Mouse (Mus musculus) myocyte (in vitro differentiated cells): ENCODE data around the gene Bfsp2. TPM values are rescaled to one million over a fixed set of nuclear protein-coding genes. Genes with fewer than 3 reads are reported as not detected.

ENCODE experiments used
- H3K27me3 ChIP-seq: one replicate; pipeline ENCODE4 v1.6.1; 2011; ENCODE audit not compliant: control insufficient read depth, insufficient read depth, insufficient read length
- H3K36me3 ChIP-seq: one replicate; pipeline ENCODE4 v1.6.1; 2011; ENCODE audit not compliant: control insufficient read depth, insufficient read depth
- H3K4me2 ChIP-seq: one replicate; pipeline ENCODE4 v1.6.1; 2011; ENCODE audit warnings: low read depth, control low read depth
- H3K4me3 ChIP-seq: one replicate; pipeline ENCODE4 v1.5.1; 2011; ENCODE audit warnings: mild to moderate bottlenecking, control low read depth, moderate library complexity
- H3K79me2 ChIP-seq: one replicate; pipeline ENCODE4 v1.6.1; 2011; ENCODE audit not compliant: control insufficient read depth, insufficient read depth
- H3ac ChIP-seq: one replicate; pipeline ENCODE4 v1.6.1; 2011; ENCODE audit not compliant: control insufficient read depth, insufficient read length
- CEBPB ChIP-seq: IDR thresholded peaks from 2 replicates; pipeline ENCODE4 v1.6.1; 2011; ENCODE audit warnings: mild to moderate bottlenecking, moderate library complexity; ENCODE audit not compliant: poor library complexity, insufficient read depth, severe bottlenecking
- E2F4 ChIP-seq: IDR thresholded peaks from one replicate; pipeline ENCODE4 v1.6.1; 2011; ENCODE audit warnings: mild to moderate bottlenecking, control low read depth, moderate library complexity; ENCODE audit not compliant: insufficient read depth
- MAX ChIP-seq: IDR thresholded peaks from one replicate; pipeline ENCODE4 v1.6.1; 2011; ENCODE audit warnings: low read depth, mild to moderate bottlenecking, control low read depth
- MYOD1 ChIP-seq, 3 experiments: IDR thresholded peaks; one replicate each; pipeline ENCODE4 v1.6.1; 2011; ENCODE audit warnings: control low read depth in 2 of 3, low read depth in 2 of 3, mild to moderate bottlenecking in 2 of 3, moderate library complexity in 1 of 3; ENCODE audit not compliant: insufficient read length in 2 of 3, control insufficient read depth in 1 of 3
- MYOG ChIP-seq, 3 experiments: IDR thresholded peaks; one replicate each; pipeline ENCODE4 v1.6.1; 2011; ENCODE audit warnings: control low read depth in 2 of 3, low read depth in 2 of 3, mild to moderate bottlenecking in 2 of 3; ENCODE audit not compliant: insufficient read length in 2 of 3, control insufficient read depth in 1 of 3, insufficient read depth in 1 of 3
- POLR2A ChIP-seq: IDR thresholded peaks from one replicate; pipeline ENCODE4 v1.6.1; 2011; ENCODE audit warnings: low read depth, mild to moderate bottlenecking, control low read depth, moderate library complexity; ENCODE audit not compliant: insufficient read length
- POLR2AphosphoS2 ChIP-seq: IDR thresholded peaks from one replicate; pipeline ENCODE4 v1.6.1; 2011; ENCODE audit warnings: low read depth, control low read depth; ENCODE audit not compliant: insufficient read length
- REST ChIP-seq: IDR thresholded peaks from one replicate; pipeline ENCODE4 v1.6.1; 2011; ENCODE audit warnings: mild to moderate bottlenecking, control low read depth, moderate library complexity; ENCODE audit not compliant: insufficient read depth, insufficient read length
- SRF ChIP-seq: IDR thresholded peaks from one replicate; pipeline ENCODE4 v1.6.1; 2011; ENCODE audit warnings: low read depth; ENCODE audit not compliant: control insufficient read depth, insufficient read length
- TCF12 ChIP-seq: IDR thresholded peaks from one replicate; pipeline ENCODE4 v1.6.1; 2011; ENCODE audit warnings: mild to moderate bottlenecking, control low read depth; ENCODE audit not compliant: poor library complexity, insufficient read depth, severe bottlenecking
- TCF3 ChIP-seq: IDR thresholded peaks from one replicate; pipeline ENCODE4 v1.6.1; 2011; ENCODE audit warnings: low read depth, control low read depth; ENCODE audit not compliant: insufficient read length
- USF1 ChIP-seq: IDR thresholded peaks from one replicate; pipeline ENCODE4 v1.6.1; 2011; ENCODE audit warnings: low read depth, mild to moderate bottlenecking, control low read depth, moderate library complexity
- polyA plus RNA-seq: library from polyadenylated mRNA; unstranded; fragments of >200 nt; fragmentation: generic; extraction: Trizol; gene quantifications from one replicate; pipeline ENCODE4 v1.2.1, GENCODE M21; 2012; ENCODE audit warnings: missing spikeins

Bfsp2 gene
- polyA plus RNA-seq: 0.25 TPM

GRCm38 (mm10) chr9:103480044-103480576, at the start of gene Bfsp2:
Gene Bfsp2 (minus strand): TSS chr9:103480420.
- no peak within 1 kb of the TSS for H3ac ChIP-seq
- H3K79me2 ChIP-seq: no peaks in the 10 kb centered on the region
- H3K4me2 ChIP-seq: no peak within 1 kb of the TSS
- no peak within 1 kb of the TSS for H3K4me3 ChIP-seq
- TF ChIP-seq REST (no peak), MYOG (IDR thresholded peaks at IDR 0.05; ENCODE audit: control insufficient read depth in 1 of 3, insufficient read depth in 1 of 3, insufficient read length in 2 of 3, low read depth in 2 of 3) (no peak), POLR2A (no peak), USF1 (no peak), MYOD1 (IDR thresholded peaks at IDR 0.05; ENCODE audit: control insufficient read depth in 1 of 3, insufficient read length in 2 of 3, low read depth in 2 of 3) (no peak), TCF3 (no peak), E2F4 (no peak), TCF12 (no peak), SRF (no peak), MAX (no peak), POLR2AphosphoS2 (no peak), CEBPB (no peak)
- H3K36me3 ChIP-seq: no peaks in the 10 kb centered on the region
- no peaks in the 10 kb centered on the region for H3K27me3 ChIP-seq

DNA sequence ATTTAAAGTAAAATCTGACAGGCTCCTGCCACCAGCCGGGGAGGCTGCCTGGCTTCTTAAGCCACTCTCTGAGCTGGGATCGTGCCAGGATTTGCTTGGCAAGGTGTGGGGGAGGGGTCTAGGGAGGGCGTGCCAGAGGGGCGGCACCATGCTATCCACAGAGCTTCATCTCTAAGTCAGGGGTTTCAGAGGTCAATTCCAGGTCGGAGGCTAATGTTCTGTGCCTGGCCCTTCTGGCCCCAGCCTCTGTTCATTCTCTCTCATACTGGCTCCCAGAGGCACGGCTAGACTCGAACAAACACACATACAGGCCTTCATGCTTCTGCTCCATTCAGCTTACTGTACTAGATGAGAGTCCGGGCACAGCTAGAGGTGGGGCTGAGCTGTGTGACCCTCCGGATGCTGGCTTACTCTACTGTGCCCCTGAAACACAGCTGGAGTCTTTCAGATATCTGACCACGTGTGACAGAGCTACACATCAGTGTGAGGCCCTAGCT, 44.9 kb upstream of the Bfsp2 start:
- H3K4me2 ChIP-seq: no peak overlapping the region

GRCm38 (mm10) chr9:103524600-103524999, 44.4 kb upstream of the Bfsp2 start:
- Histone ChIP-seq H3K4me2 (no peak overlapping the region), H3K4me3 (no peak overlapping the region), H3K79me2 (no peaks in the 10 kb centered on the region), H3ac (no peak overlapping the region), H3K36me3 (no peaks in the 10 kb centered on the region), H3K27me3 (peaks cover 21% of the 10 kb centered on the region)
- TF ChIP-seq USF1: no peak

More for the DNA sequence above, 44.9 kb upstream of the Bfsp2 start:
- H3ac ChIP-seq: no peak overlapping the region
- peaks cover 21% of the 10 kb centered on the region for H3K27me3 ChIP-seq
- TF ChIP-seq USF1 (no peak), MYOD1 (IDR thresholded peaks at IDR 0.05; ENCODE audit: control insufficient read depth in 1 of 3, insufficient read length in 2 of 3, low read depth in 2 of 3) (no peak), E2F4 (no peak), SRF (no peak), MAX (no peak), POLR2A (no peak), TCF3 (no peak), CEBPB (no peak), MYOG (IDR thresholded peaks at IDR 0.05; ENCODE audit: control insufficient read depth in 1 of 3, insufficient read depth in 1 of 3, insufficient read length in 2 of 3, low read depth in 2 of 3) (no peak)
- H3K4me3 ChIP-seq: no peak overlapping the region
- no peaks in the 10 kb centered on the region for H3K36me3 ChIP-seq
- H3K79me2 ChIP-seq: no peaks in the 10 kb centered on the region

DNA sequence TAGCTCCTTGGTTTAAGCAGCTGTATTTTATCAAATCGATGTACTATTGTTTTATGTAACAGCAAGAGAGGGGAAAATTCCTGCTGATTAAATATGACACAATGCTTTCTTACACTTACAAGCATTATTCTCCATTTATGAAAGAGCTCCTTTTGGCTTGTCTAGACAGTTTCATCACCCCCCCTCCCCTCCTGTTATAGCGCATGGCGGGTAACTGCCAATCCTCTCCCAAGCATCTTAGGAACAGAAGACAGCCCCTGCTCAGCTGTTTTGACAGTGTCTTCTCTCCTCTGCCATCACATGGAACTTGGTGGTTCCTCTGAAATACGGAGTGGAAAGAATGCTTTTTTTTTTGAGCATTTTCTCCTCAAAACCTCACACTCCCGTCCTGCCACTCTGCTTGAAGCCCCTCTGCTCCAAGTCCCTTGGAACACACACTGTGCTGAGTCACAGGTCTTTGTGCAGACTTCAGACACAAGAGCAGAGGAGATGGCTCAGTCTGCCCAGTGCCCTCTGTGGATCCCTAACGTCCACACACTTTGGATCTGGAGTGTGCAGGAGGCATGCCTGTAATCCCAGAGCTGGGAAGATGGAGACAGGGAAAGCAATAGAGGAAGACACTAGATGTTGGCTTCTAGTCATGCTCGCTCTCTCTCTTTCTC, 43.7 kb upstream of the Bfsp2 start:
- Histone ChIP-seq H3K27me3 (peaks cover 21% of the 10 kb centered on the region), H3K4me2 (no peak overlapping the region), H3K4me3 (no peak overlapping the region), H3K79me2 (no peaks in the 10 kb centered on the region), H3ac (no peak overlapping the region), H3K36me3 (no peaks in the 10 kb centered on the region)
- TF ChIP-seq USF1: no peak
- TF ChIP-seq TCF3: no peak
- no peak for TF ChIP-seq SRF
- no peak for TF ChIP-seq REST
- TF ChIP-seq E2F4: no peak
- no peak for TF ChIP-seq POLR2AphosphoS2
- no peak for TF ChIP-seq MYOG (IDR thresholded peaks at IDR 0.05; ENCODE audit: control insufficient read depth in 1 of 3, insufficient read depth in 1 of 3, insufficient read length in 2 of 3, low read depth in 2 of 3)
- no peak for TF ChIP-seq MAX
- TF ChIP-seq POLR2A: no peak
- TF ChIP-seq TCF12: no peak
- TF ChIP-seq MYOD1 (IDR thresholded peaks at IDR 0.05; ENCODE audit: control insufficient read depth in 1 of 3, insufficient read length in 2 of 3, low read depth in 2 of 3): no peak
- TF ChIP-seq CEBPB: no peak

DNA sequence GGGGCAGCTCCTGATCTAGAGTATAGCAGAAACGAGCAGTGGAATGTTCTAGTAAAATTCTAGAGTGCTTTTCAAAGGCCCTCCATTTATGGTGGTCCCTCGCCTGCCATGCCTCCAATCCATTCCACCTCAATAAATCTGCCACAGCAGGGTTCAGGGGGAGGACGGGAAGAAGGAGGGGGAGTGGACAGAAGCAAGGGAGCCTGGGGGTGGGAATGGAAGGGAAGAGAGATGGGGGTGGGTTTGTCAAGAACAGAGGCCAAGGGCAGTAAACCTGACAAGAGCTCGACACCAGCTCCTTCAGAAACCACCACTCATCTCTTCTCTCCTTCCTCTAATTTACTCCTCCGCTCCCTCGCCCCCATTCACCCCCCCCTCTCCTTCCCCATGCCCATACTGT, 42.8 kb upstream of the Bfsp2 start:
- H3K27me3 ChIP-seq: peaks cover 21% of the 10 kb centered on the region
- no peaks in the 10 kb centered on the region for H3K36me3 ChIP-seq
- H3K4me3 ChIP-seq: no peak overlapping the region
- no peaks in the 10 kb centered on the region for H3K79me2 ChIP-seq
- H3K4me2 ChIP-seq: no peak overlapping the region
- TF ChIP-seq MAX: no peak
- no peak for TF ChIP-seq TCF3
- TF ChIP-seq E2F4: no peak
- no peak for TF ChIP-seq CEBPB
- TF ChIP-seq USF1: no peak
- TF ChIP-seq TCF12: no peak
- no peak for TF ChIP-seq POLR2AphosphoS2
- TF ChIP-seq MYOD1 (IDR thresholded peaks at IDR 0.05; ENCODE audit: control insufficient read depth in 1 of 3, insufficient read length in 2 of 3, low read depth in 2 of 3): no peak
- no peak for TF ChIP-seq POLR2A
- no peak for TF ChIP-seq SRF
- TF ChIP-seq REST: no peak
- TF ChIP-seq MYOG (IDR thresholded peaks at IDR 0.05; ENCODE audit: control insufficient read depth in 1 of 3, insufficient read depth in 1 of 3, insufficient read length in 2 of 3, low read depth in 2 of 3): no peak
- H3ac ChIP-seq: no peak overlapping the region
